Mouse (Mus musculus) heart, postnatal 25 days (tissue): ENCODE measurements around the gene Stard3. TPM values are rescaled to one million over a fixed set of nuclear protein-coding genes. Genes with fewer than 3 reads are reported as not detected.
"Not testable (repeated sequence)": the region's sequence is repeated elsewhere in the genome, so short reads cannot be mapped to it uniquely, and the experiment has no call there.

Experiments
- DNase-seq: peaks from one replicate; pipeline ENCODE4 v3.0.0; 2022; ENCODE audit warnings: low spot score
- intact Hi-C: fragments of 180-260 bp; cut with DNase I; formaldehyde crosslinking; loops from one replicate; pipeline ENCODE4 v1.15.1; 2025
- total RNA-seq, 2 experiments: library from RNA; stranded (reverse); gene quantifications; 2 replicates each; pipeline ENCODE4 v1.2.3; 2021

The Stard3 gene
- total RNA-seq, 2 experiments from 2014 or later, result 19.7 to 24.9 TPM

GRCm38 (mm10) chr11:98369337-98369736, 11.2 kb downstream of the Stard3 start:
- no peak for DNase-seq
- intact Hi-C loops, result no loop called here

GRCm38 (mm10) chr11:98370588-98370987, 12.4 kb downstream of the Stard3 start:
- DNase-seq, result no peak
- intact Hi-C loops, result no loop called here

GRCm38 (mm10) chr11:98371556-98372240, 13.5 kb downstream of the Stard3 start:
- intact Hi-C loops, result loop anchor here (2.0 kb wide), 1 partner anchor 29 kb away; no protein-coding TSS in a partner anchor
- DNase-seq, result no peak

GRCm38 (mm10) chr11:98372406-98372805, 14.2 kb downstream of the Stard3 start:
- intact Hi-C loops, result loop anchor here (2.0 kb wide), 1 partner anchor 30 kb away; no protein-coding TSS in a partner anchor
- DNase-seq, result no peak

GRCm38 (mm10) chr11:98373244-98373643, 15.1 kb downstream of the Stard3 start:
- no peak for DNase-seq
- intact Hi-C loops, result loop anchor here (2.0 kb wide), 1 partner anchor 30 kb away; no protein-coding TSS in a partner anchor

- intact Hi-C loops, result no loop called here
Measured at GRCm38 (mm10) chr11:98374266-98374665, 16.1 kb downstream of the Stard3 start.

GRCm38 (mm10) chr11:98376756-98377155, 18.6 kb downstream of the Stard3 start:
- no peak for DNase-seq
- intact Hi-C loops, result no loop called here

More at GRCm38 (mm10) chr11:98374266-98374665, 16.1 kb downstream of the Stard3 start:
- no peak for DNase-seq

GRCm38 (mm10) chr11:98377787-98378186, 19.6 kb downstream of the Stard3 start:
- peak; percentile 56 for DNase-seq
- intact Hi-C loops, result no loop called here

- intact Hi-C loops, result no loop called here
- DNase-seq, result no peak
Measured at GRCm38 (mm10) chr11:98379379-98379778, 21.2 kb downstream of the Stard3 start.

GRCm38 (mm10) chr11:98380106-98380505, 21.9 kb downstream of the Stard3 start:
- no peak for DNase-seq
- intact Hi-C loops, result no loop called here

GRCm38 (mm10) chr11:98381651-98382050, 23.5 kb downstream of the Stard3 start:
- DNase-seq, result no peak

GRCm38 (mm10) chr11:98382405-98382804, 24.2 kb downstream of the Stard3 start:
- intact Hi-C loops, DNase-seq: not testable (repeated sequence)

More at GRCm38 (mm10) chr11:98381651-98382050, 23.5 kb downstream of the Stard3 start:
- intact Hi-C loops, result no loop called here

GRCm38 (mm10) chr11:98383261-98384030, 25.3 kb downstream of the Stard3 start, which contains the start of gene Tcap:
Tcap (plus strand) TSS chr11:98383811.
- intact Hi-C loops, result no loop called here
- DNase-seq, result no peak

- DNase-seq, result no peak
- intact Hi-C loops, result no loop called here
Measured at GRCm38 (mm10) chr11:98384216-98384615, 26.0 kb downstream of the Stard3 start.

- intact Hi-C loops, result no loop called here
Measured at GRCm38 (mm10) chr11:98384721-98385637, 26.8 kb downstream of the Stard3 start.

GRCm38 (mm10) chr11:98385638-98386585, 27.7 kb downstream of the Stard3 start, which contains the start of gene Pnmt:
Pnmt (plus strand) TSS chr11:98386450.
- intact Hi-C loops, result no loop called here

More at GRCm38 (mm10) chr11:98384721-98385637, 26.8 kb downstream of the Stard3 start:
- DNase-seq, result no peak

GRCm38 (mm10) chr11:98386596-98386995, 28.4 kb downstream of the Stard3 start:
- intact Hi-C loops, result no loop called here
- DNase-seq, result no peak

More at GRCm38 (mm10) chr11:98385638-98386585, 27.7 kb downstream of the Stard3 start, which contains the start of gene Pnmt:
- DNase-seq, result no peak

GRCm38 (mm10) chr11:98387056-98387577, 28.9 kb downstream of the Stard3 start:
- intact Hi-C loops, result no loop called here
- DNase-seq, result no peak
